Mouse (Mus musculus): ENCODE data around the gene Gm21905. TPM values are rescaled to one million over a fixed set of nuclear protein-coding genes. Genes with fewer than 3 reads are reported as not detected.

The Gm21905 gene
- not detected in 2 replicates for polyA plus RNA-seq (2012; ENCODE audit: low replicate concordance)

GRCm38 (mm10) chr5:67946321-67946720, at the start of gene Gm21905:
Gene Gm21905 (minus strand): TSS chr5:67946421.

GRCm38 (mm10) chr5:67941369-67941768, 4.9 kb downstream of the Gm21905 start, which contains the start of gene Gm5108:
Gene Gm5108 (plus strand): TSS chr5:67941669.

Other genes starting within 250 kb of the Gm21905 start
- gene Atp8a1, start 99.0 kb downstream of the Gm21905 start, polyA plus RNA-seq (2012; ENCODE audit: low replicate concordance): 18.7 and 59.7 TPM in 2 replicates
- not detected in 2 replicates for gene Gm5108, start 4.8 kb downstream of the Gm21905 start, polyA plus RNA-seq (2012; ENCODE audit: low replicate concordance)
- not detected in 2 replicates for gene Grxcr1, start 85.4 kb upstream of the Gm21905 start, polyA plus RNA-seq (2012; ENCODE audit: low replicate concordance)

Data from hematopoietic multipotent progenitor cell, adult 10-12 weeks (in vitro differentiated cells).